Mouse (Mus musculus) C2C12 (cell line): Measurements from ENCODE around the gene Pelp1.

ENCODE experiments used
- CEBPB ChIP-seq: IDR thresholded peaks from one replicate; pipeline ENCODE4 v1.6.1; 2011; ENCODE audit warnings: low read depth, mild to moderate bottlenecking, control low read depth, moderate library complexity
- CTCF ChIP-seq: IDR thresholded peaks from one replicate; pipeline ENCODE4 v1.5.1; 2011; ENCODE audit not compliant: control insufficient read depth, insufficient read depth, insufficient read length
- MAX ChIP-seq: IDR thresholded peaks from one replicate; pipeline ENCODE4 v1.6.1; 2011; ENCODE audit warnings: mild to moderate bottlenecking, control low read depth
- MYOD1 ChIP-seq: IDR thresholded peaks from one replicate; pipeline ENCODE4 v1.6.1; 2011; ENCODE audit warnings: low read depth; ENCODE audit not compliant: control insufficient read depth, insufficient read length
- MYOG ChIP-seq: IDR thresholded peaks from one replicate; pipeline ENCODE4 v1.6.1; 2011; ENCODE audit not compliant: control insufficient read depth, insufficient read length; ENCODE audit errors: extremely low read depth
- USF1 ChIP-seq: IDR thresholded peaks from one replicate; pipeline ENCODE4 v1.6.1; 2011; ENCODE audit warnings: low read depth, mild to moderate bottlenecking, control low read depth, moderate library complexity

DNA sequence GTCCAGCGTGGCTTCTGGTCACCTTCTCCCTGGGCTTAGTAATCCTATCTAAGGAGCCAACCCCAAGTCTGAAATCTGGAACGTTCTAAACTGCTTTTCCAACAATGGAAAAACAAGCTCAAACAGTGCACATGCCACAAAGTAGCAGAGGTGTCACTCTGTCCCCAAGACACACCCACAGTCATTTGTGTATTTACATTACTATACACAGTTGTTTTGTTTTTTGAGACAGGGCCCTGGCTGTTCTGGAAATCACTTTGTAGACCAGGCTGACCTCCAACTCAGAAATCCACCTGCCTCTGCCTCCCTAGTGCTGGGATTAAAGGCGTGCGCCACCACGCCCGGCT lies 439 bp upstream of the Pelp1 start:
- TF ChIP-seq CTCF (no peak), USF1 (no peak), CEBPB (no peak), MAX (no peak), MYOG (no peak), MYOD1 (no peak)
